Mouse (Mus musculus) spleen, adult 2 months (tissue): Measurements from ENCODE around the gene Camk1d.

Source experiments
- CTCF ChIP-seq: fragments of 200-500 bp; IDR thresholded peaks from 2 replicates; pipeline ENCODE4 v1.5.1; 2011; ENCODE audit warnings: mild to moderate bottlenecking, inconsistent platforms; ENCODE audit not compliant: insufficient read depth, insufficient read length, insufficient replicate concordance; ENCODE audit errors: extremely low read depth
- POLR2A ChIP-seq: fragments of 200-500 bp; IDR thresholded peaks from 2 replicates; pipeline ENCODE4 v1.6.1; 2011; ENCODE audit warnings: low read depth, low read length, inconsistent platforms

GRCm38 (mm10) chr2:5388381-5388780 is 325.9 kb downstream of the Camk1d start:
- no peak for TF ChIP-seq CTCF
- no peak for TF ChIP-seq POLR2A
